Mouse (Mus musculus): ENCODE data around the gene Zfand3.

Zfand3 gene

GRCm38 (mm10) chr17:30222837-30223236 lies 218.3 kb downstream of the Zfand3 start:
- no peak for DNase-seq (ENCODE audit: low spot score in 2 of 2)

GRCm38 (mm10) chr17:30225030-30225740 lies 220.7 kb downstream of the Zfand3 start:
- no peak for DNase-seq (ENCODE audit: low spot score in 2 of 2)

DNA sequence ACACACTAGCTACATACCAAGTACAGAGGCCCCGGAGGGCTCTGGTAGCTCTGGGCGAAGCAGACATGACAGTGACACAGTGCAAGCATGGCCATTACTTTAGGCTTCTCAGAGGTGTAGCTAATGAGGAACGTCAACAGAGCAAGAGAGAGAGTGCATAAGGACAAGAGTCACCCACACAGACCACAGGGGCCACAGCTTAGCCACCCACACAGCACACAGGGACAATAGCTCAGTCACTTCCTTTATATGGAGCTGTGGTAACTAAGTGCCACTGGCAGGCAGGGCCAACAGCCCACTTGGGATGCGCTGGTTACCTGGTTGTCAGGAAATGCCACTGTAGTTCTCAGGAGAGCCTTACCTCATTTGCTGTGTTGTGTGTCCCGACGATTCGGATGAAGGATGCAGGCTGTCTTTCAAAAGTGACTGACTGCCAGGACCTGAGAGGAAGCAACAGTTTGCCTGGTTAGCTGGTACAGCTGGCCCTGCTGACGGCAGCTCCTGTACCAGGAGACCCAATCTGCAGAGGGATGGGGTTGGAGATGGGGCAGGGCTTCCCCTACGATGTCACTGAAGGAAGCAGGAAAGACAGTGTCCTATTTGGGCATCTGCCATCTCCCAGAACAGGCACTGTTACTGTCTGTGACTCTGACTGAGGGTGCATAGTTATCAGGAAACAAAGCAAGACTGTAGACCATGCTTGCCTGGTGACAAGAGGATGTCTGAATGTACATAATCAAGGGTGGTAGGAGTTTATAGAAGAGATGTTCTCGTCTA lies 224.1 kb downstream of the Zfand3 start:
- DNase-seq (ENCODE audit: low spot score in 2 of 2) = no peak

DNA sequence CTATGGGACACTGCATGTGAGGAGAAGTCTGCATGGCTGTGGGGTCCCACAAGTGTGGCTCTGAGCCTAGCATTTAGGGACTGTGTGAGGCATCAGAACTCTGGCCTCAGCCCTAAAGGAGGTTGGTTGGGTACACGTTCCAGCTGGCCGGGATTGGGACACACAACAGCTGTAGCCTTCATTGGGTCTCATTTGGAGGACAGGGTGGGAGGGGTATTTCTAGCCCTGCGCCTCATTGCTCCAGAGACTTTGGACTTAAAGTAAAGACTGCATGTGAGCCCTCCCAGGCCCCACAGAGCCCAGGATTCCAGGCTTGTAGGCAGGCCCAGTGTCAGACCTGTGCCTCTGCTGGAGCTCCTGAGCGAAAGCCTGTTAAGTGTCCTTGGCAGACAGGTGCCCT lies 225.9 kb downstream of the Zfand3 start:
- DNase-seq (ENCODE audit: low spot score in 2 of 2) = no peak

DNA sequence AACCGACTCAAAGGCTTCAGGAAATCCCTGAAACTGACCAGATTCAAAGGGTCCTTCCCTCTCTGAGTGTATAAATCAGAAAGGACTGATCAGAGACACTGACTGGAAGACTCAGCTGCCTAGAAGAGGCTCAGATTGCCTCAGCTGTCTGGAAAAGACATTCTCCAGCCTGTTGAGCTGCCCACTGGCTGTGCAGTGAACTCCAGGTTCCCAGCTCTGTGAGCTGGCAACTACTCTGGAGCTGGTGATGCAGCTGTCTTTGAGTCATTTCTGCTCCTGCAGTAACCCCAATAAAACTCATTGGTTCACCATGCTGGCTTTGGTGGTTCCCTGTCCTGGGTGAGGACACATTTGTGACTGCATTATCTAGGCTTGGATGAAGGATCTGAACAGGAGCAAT lies 226.9 kb downstream of the Zfand3 start:
- DNase-seq (ENCODE audit: low spot score in 2 of 2) = no peak

DNA sequence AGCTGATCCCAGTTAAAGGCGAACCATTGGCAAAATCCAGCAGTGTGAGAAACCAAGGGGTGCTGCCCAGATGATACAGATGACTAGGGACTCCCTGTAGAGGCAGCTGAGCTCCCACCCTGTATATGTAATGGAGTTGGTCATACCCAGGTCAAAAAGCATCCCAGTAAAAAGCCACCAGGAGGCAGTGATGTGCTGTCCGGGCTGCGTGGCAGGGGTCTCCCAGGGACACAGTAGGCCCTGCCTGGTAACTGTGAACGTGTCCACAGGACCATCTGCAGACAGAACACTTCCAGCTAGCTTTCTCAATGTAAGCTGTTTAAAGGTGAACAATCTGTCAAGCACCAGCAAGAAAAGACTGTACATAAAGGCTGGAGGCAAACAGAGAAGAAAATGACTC lies 228.2 kb downstream of the Zfand3 start:
- peak in 1 of 2 experiments; percentile 34 for DNase-seq (ENCODE audit: low spot score in 2 of 2)

DNA sequence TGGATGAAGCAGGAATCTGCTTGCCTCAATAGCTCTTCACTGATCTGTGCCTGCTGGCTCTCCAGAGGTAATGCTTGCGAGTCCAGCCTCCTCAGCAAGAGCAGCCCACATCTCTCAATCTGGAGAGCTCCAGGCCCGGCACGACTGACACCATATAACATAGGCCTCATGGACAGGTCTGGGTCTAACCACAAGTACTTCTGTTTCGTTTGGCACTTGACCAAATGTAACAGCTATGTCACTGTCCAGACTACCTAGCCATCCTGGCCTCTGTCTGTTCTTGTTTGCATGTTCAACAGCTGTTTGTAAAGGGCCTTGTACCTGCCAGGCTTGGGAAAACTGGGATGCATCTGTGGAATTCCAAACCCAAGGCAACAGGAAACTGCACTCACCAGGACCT lies 230.8 kb downstream of the Zfand3 start:
- no peak for DNase-seq (ENCODE audit: low spot score in 2 of 2)

GRCm38 (mm10) chr17:30236611-30237010 lies 232.1 kb downstream of the Zfand3 start:
- DNase-seq (ENCODE audit: low spot score in 2 of 2) = no peak

DNA sequence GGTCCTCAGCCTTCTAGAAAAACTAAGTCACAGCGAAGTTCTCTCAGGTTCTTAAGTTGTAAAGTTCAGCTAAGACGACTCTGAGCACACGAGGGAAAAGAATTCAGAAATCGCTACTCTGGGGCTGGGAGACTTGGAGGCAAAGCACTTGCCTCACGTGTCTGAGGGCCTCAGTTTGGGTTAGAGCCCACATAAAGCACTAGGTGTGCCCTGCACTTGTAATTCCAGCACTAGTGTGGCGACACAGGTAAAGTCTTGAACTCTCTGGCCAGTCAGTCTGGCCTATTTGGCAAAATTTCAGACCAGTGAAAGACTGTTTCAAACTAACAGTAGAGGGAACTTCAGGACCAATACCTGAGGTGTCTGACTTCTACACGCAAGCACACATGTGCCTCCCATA lies 233.1 kb downstream of the Zfand3 start:
- DNase-seq (ENCODE audit: low spot score in 2 of 2) = no peak

DNA sequence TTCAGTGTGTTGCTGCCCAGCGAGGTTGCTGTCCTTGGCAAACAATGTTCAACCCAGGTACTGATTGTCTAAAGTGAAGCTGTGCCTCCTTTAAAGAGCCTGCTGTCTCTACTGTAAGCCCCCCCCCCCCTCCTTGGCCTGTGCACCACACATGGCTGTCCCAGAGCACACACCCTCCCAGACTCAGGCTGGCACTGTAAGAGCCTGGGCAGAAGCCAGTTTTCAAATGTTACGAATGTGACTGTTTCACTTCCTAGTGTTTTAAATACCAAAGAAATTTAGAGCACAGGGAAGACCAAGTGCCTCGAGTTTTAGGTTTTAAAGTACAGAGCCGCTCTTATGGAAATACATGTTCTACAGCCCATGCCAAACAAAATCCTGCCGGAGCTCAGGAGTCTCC lies 234.9 kb downstream of the Zfand3 start:
- no peak for DNase-seq (ENCODE audit: low spot score in 2 of 2)

- DNase-seq (ENCODE audit: low spot score in 2 of 2) = no peak
Measured at GRCm38 (mm10) chr17:30240659-30241058, 236.1 kb downstream of the Zfand3 start.

- no peak for DNase-seq (ENCODE audit: low spot score in 2 of 2)
Measured at GRCm38 (mm10) chr17:30241061-30241460, 236.5 kb downstream of the Zfand3 start.

- DNase-seq (ENCODE audit: low spot score in 2 of 2) = peak in 1 of 2 experiments; percentile 59
Measured at GRCm38 (mm10) chr17:30241720-30242322, 237.3 kb downstream of the Zfand3 start.

DNA sequence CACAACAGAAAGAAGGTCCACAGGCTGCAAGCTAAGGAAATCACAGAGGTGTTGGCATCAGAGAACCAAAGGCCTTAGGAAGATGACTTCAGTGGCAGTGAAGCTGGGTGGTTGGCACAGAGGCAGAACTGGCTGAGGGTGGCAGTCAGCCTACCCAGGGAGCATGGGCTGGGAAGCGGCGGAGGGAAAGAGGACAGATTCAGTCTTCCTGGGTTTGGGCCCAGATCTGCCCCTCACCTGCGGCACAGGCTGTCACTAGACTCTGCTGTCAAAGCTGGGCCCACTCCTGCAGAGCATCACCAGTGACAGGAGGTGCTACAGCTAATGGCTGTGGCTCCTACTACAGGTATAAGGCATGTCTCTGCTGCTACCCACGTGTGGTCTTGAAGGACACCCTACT lies 238.1 kb downstream of the Zfand3 start:
- no peak for DNase-seq (ENCODE audit: low spot score in 2 of 2)

GRCm38 (mm10) chr17:30243540-30243939 lies 239.0 kb downstream of the Zfand3 start:
- no peak for DNase-seq (ENCODE audit: low spot score in 2 of 2)

DNA sequence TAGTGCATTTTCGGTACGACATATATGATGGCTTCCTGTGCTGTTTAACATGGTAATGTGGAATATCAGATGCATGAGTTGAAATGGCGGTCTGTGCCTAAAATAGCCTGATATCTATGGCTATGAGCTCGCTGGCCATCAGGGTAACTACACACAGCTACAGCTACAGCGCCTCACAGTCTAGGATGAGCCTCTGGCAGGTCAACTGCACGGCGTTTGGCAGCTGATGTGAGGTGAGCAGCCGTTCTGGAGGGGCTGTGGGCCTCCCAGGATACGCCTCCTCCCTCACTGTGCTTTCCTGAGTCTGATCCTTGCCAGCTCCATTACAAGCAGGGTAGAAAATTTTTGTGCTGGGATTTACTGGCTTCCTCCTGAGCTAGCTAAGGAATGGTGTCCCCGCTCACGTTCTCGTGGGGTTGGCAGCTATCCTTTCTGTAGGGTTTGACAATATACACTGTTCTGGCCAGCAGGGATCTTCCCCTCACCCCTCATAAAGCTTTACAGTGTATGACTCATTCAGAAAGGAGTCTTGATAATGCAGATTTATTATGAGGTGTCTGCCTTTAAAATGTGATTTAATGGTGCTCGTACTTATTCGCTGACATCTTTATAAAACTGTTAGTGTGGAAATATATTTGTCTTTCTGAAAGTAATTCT lies 240.2 kb downstream of the Zfand3 start:
- DNase-seq (ENCODE audit: low spot score in 2 of 2) = no peak

GRCm38 (mm10) chr17:30245308-30245706 lies 240.8 kb downstream of the Zfand3 start:
- DNase-seq (ENCODE audit: low spot score in 2 of 2) = no peak

DNA sequence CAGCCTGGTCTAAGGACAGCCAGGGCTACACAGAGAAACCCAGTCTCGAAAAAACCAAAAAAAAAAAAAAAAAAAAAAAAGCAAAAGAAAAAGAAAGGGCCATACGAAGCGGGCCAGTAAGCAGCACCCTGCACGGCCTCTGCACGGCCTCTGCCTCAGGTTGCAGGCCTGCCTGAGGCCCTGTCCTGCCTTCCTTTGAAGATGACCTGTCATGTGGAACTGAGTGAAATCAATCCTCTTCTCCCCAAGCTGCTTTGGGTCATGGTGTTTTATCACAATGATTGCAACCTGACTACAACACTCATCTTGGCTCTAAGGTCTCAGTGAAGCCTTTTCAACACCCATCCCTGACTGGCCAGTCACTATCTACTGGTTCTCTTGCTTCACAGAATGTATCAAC lies 248.5 kb downstream of the Zfand3 start:
- no peak for DNase-seq (ENCODE audit: low spot score in 2 of 2)

- no peak for DNase-seq (ENCODE audit: low spot score in 2 of 2)
Measured at GRCm38 (mm10) chr17:30253924-30254323, 249.4 kb downstream of the Zfand3 start.

- no peak for DNase-seq (ENCODE audit: low spot score in 2 of 2)
Measured at GRCm38 (mm10) chr17:30255928-30256560, 251.5 kb downstream of the Zfand3 start.

DNA sequence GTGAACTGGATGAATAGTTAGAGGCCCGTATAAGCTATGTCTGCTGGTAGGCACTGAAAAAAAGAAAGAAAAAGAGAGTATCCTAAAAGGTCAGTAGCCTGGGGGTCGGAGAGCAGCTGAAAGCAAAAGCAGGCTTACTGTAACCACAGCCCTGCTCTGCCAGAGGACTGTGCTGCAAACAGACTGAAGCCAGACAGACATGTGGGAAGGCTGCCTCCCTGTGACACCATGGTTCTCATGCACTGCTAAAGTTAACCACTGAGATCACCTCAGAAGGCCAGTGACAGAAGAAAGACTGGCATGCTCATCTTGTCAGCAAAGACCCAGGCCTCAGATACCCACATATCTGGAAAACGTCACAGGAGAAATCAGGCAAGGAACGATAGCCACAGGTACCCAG lies 253.9 kb downstream of the Zfand3 start:
- DNase-seq (ENCODE audit: low spot score in 2 of 2) = no peak

- no peak for DNase-seq (ENCODE audit: low spot score in 2 of 2)
Measured at GRCm38 (mm10) chr17:30259938-30260337, 255.4 kb downstream of the Zfand3 start.

Measured in cerebellum, postnatal 4 days (tissue).